Mouse (Mus musculus): Measurements from ENCODE around the gene Garem2.

Garem2 gene

DNA sequence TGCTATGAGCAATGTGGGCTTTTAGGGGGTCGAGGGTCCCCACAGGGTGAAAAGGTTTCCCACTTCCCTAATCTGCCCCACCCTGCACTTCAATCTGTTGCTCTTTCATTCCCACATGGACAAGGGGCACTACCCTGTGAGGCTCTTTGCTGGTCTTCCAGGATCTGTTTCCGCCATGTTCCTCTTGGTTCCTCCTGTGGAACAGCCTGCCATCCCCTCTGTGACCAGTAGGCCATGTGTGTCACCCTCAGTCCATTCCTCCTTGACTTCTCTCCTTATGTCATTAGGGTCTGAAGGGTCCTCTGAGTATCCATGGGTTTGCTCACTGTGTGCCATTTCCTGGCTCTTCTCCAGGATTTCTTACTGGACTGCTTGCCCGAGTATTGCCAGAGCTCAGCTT, 6.8 kb downstream of the Garem2 start:
- no peak for DNase-seq (ENCODE audit: low spot score)

DNA sequence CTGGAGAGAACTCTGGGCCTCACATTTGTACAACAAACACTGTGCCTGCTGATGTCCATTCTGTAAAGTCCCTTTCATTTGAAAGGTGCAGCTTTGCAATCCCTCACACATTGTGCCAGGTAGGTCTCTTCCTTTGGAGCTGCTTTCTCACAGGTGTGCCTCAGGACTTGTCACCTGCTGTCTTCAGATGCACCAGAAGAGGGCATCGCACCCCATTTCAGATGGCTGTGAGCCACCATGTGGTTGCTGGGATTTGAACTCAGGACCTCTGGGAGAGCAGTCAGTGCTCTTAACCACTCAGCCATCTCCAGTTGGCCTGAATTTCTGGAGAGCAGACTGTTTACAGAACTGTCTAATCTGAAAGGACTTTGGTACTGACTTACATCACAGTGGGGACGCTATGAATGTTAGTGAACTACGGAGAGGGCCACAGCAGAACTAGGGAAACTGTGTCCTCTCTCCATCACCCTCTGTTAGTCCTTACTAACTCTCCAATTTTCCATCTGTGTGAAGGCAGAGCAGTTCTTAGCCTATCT, 7.6 kb downstream of the Garem2 start:
- no peak for DNase-seq (ENCODE audit: low spot score)

DNA sequence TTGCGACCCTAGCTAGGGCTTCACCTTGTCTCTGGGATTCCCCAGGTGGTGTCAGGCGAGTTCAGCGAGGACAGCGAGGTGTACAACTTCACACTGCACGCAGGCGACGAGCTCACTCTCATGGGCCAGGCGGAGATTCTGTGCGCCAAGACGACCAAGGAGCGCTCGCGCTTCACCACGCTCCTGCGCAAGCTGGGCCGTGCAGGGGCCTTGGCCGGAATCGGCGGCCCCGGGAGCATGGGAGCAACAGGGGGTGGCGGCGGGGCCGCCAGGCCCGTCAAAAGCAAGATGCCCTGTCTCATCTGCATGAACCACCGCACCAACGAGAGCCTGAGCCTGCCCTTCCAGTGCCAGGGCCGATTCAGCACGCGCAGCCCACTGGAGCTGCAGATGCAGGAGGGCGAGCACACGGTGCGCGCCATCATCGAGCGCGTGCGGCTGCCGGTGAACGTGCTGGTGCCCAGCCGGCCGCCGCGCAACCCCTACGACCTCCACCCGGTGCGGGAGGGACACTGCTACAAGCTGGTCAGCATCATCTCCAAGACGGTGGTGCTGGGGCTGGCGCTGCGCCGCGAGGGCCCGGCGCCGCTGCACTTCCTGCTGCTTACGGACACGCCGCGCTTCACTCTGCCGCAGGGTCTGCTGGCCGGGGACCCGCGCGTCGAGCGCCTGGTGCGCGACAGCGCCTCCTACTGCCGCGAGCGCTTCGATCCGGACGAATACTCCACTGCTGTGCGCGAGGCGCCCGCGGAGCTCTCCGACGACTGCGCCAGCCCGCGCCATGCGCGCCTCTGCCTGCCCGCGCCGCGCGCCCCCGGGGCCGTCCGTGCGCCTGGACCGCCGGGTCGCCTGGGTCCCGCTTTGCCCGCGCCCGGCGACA, 9.2 kb downstream of the Garem2 start:
- no peak for DNase-seq (ENCODE audit: low spot score)

DNA sequence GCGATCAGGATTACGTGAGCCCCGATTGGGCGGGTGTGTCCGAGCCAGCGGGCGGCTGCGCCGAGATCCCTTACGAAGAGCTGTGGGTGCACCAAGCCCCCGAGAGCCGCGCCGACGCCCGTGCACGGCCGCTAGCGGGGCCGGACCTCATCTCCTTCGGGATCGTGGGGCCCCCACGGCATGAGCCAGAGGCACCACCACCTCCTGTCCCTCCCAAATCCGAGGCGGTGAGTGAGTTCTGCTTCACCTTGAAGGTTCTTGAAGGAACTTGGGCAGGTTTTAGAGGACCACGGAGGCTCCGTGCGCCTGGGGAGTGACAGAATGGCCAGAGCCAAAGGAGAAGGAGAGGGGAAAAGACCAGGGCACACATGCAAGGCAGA, 9.8 kb downstream of the Garem2 start:
- DNase-seq (ENCODE audit: low spot score): no peak

DNA sequence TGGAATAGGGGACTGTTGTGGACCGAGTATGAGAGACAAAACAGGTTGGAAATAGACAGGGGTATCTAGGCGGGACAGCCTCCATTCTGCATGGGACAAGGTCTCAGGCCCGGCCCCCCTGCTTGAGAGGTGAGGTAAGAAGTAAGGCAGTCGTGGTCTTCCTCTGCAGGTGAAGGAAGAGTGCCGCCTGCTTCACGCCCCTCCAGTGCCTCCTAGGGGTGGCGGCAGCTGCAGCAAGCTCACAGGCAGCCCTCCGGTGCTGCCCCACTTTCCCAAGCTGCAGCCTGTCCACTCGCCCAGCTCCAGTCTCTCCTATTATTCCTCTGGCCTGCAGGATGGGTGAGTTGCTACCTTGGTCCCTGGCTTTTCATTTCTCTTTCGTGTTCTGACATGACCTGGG, 10.8 kb downstream of the Garem2 start:
- DNase-seq (ENCODE audit: low spot score): no peak

DNA sequence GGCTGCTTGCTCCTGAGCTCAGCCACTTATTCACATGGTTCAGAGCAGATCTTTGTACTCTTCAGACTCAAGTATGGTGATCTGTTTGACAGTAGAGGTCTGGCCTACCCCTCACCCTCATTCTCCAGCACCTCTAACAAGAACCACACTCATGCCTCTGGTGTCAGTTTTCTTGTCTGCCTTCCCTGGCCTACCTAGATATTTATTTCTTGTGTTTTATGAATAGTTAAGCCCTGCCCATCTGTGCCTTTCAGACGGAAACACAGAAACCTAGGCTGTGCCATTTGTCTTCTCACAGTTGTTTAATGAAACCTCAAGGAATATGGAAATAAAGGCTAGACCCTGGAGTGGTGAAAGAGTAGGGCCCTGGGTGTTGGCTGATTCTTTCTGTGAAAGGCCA, 13.1 kb downstream of the Garem2 start:
- DNase-seq (ENCODE audit: low spot score): no peak

DNA sequence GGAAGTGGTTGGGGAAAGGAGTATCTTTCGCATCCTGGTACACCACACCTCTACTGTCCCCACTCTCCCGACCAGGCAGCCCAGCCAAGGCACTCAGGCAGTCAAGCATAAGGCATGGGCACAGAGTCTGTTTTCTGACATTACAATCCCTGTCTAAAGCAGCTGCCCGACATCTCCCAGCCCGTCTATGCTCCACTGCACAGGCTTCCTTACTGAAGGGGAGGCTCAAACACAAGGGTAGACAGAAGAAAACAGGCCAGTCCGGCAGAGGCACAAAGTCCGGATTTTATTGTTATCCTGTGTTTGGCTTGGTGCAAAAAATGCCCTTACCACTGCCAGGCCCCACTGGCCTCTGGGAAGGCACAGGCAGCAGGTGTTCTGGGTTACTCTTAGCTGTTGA, 14.2 kb downstream of the Garem2 start:
- no peak for DNase-seq (ENCODE audit: low spot score)

DNA sequence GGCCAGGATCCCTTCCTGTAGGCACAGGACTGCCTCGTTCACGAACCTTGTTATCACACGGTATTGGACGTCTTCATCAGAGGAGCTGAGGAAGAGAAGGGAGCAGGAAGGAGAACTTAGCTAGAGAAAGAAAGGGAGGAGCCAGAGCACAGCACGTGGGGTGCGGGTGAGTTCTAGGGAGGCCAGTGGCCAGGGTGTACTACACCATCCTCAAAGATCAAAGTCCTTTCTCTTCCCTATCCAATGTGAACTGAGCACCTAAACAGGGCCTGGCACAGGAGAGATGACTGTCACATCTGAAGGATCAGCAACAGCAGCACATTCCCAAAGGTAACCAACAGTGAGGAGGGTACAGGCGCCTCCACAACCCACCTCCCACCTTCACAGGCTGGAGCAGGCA, 15.1 kb downstream of the Garem2 start:
- DNase-seq (ENCODE audit: low spot score): no peak

DNA sequence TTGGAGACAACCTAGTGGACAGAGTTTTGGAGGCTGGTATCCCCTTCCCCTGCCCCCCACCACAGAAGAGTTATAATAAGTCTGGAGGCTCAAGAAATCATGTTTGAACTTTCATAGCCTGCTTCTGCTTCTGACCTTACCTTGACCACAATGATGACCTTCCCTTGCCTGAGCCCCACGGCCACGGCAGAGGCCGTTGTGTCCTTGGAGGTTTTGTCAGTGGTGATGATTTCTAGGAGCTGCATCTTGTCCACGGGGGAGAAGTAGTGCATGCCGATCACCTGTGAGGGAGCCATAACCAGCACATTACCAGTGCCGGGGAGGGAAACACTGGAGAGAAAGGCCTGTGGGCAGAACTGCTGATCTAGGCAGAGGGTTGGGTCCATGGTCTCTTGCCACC, 17.5 kb downstream of the Garem2 start:
- DNase-seq (ENCODE audit: low spot score): no peak

DNA sequence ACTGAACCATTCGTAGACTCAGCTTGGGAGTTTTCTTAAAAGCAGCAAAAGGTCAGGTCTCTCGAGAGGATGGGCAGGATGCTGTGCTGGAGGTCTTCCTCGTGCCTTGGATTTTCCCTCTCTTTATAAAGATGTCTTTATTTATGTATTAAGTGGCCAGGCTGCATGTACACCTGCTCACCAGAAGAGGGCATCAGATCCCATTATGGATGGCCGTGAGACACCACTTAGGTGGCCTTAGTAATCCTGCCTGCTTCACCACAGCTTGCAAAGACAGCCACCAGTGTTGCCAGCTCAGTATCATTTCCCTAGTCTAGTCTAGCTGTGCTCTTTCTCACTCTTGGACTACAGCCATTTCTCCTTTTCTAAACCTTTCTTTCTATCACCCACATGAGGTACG, 20.6 kb downstream of the Garem2 start:
- no peak for DNase-seq (ENCODE audit: low spot score)

DNA sequence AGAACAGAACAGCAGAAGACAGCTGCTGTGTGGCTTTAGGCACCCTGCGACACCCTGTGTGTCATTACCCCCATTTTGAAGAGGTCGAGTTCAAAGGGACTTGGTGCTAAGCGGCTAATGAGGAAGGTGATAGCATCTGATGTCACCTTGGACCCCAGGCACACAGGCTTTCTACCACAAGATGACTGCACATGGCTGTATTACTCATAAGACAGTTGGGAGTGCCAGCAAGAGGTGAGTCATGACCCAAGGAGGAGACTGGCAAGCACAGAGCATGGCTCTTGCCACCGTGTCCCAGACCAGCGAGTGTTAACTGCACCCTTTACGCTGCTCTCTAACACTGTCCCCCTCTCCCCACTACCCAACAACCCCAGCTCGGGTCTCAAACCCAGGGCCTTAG, 21.8 kb downstream of the Garem2 start:
- DNase-seq (ENCODE audit: low spot score): no peak

DNA sequence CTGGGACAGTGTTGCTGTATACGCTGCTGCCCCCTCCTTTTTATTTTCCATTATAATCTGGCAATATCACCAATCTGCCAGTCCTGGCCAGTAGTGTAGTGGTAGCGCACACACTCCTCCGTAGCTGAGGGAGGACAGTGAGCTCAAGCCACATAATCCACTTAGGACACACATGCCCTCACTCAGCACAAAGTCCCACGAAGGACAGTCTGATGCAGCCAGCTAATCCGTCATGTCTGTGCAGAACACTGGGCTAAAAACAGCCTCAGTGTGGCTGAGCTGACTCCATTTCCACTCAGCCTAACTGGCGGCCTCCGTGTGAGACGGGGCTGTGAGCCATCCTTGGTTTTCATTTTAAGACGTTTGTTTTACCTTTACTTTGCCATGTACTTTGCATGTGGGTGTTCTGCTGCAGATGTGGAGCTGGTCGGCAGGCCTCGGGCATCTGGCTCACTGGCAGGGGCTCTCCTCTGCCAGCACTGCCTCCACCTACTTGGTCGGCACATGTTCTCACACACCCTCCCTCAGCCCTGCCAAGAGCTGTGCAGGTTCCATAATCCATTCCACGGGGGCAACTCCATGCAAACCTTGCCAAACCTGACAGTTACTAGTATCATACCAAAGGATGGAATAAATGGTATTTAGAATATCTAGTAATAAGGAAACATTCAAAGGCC, 23.1 kb downstream of the Garem2 start:
- DNase-seq (ENCODE audit: low spot score): no peak

DNA sequence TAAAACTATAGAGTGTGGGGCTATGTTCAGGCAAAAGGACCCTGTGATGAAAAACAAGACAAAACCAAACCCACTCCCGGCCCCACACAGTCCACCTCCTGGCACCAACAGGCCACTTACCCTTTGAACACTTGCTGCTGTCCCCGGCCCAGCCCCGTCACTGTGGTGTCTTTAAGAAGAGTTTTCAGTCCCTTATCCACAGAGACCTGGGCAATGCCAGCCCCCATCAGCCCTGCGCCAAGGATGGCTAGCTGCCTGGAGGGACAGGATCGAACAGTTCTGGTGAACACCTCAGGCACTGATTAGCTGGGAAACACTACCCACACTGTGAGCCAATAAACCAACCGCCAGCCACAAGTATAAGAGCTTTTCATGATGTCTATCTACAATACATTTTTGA, 23.7 kb downstream of the Garem2 start:
- no peak for DNase-seq (ENCODE audit: low spot score)

DNA sequence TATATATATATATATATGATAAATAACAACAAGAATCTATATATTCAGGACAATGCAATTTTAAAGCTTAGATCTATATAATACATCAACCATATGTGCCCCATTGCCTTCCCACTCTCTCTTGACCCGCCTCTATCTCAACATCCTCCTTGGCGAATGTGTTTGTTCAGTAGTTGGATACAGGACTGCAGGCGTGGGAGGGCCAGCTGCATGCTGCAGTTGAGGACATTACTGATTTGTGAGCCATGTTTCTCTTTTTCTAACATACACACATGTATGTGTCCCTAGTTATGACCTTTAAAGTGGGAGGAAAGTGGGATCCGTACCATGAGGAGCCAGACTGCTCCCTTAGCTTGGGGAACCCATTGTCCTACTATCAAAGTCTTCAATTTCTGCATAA, 26.3 kb downstream of the Garem2 start:
- no peak for DNase-seq (ENCODE audit: low spot score)

DNA sequence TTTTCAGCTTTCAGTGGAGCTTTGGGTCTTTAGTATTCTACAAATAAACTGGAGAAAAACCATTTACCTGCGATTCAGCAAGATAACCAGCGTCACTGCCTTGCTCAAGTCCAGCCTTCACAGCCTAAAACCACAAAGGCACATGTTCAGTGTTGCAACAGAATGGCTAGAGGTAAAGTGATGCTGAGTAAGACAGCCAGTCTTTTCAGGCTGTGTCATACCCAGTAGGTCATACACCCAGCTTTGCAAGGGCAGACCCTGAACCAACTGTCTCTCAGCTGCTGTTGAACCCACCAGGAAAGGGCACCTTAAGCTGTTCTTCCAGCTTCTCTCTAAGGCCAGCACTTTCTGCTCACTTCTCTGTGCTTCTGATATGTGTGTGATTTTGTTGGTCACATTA, 27.2 kb downstream of the Garem2 start:
- DNase-seq (ENCODE audit: low spot score): no peak

DNA sequence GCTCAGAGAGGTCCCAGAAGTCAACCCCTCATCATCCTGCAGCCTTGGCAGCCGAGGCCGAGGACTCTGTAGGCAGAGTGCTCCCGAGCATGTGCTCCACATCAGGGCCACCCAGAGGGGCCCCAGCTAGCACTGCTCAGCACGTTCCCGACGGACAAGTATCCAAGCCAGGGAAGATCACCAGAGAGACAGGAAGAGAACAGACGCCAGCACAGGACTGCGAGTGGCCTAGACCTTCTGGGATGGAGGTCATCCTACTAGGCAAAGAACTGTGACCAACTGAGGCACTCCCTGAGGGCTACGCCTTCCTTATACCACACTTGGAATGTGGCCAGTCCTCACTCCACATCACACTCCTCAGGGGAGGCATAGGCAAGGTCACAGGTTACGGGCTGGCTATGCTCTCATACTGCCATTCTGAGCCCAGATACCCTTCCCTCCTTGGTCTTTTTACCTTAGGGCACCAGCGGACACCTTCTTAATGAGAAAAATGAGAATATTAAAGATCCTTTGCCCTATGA, 30.8 kb downstream of the Garem2 start:
- no peak for DNase-seq (ENCODE audit: low spot score)

DNA sequence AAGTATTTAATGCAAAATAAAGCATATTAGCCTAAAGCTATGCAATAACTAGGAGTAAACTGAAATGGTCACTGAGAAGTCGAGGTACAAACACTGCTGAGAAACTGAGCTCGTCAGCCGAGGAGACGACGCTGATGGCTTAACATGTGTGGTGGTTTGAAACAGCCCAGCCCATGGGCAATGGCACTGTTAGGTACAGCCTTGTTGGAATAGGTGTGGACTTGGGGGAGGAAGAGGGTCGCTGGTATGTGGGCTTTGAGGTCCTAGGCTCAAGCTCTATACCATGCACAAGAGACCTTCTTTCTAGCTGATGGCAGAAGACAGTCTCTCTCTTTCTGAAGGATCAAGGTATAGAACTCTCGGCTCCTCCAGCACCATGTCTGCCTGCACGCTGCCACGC, 32.3 kb downstream of the Garem2 start:
- no peak for DNase-seq (ENCODE audit: low spot score)

DNA sequence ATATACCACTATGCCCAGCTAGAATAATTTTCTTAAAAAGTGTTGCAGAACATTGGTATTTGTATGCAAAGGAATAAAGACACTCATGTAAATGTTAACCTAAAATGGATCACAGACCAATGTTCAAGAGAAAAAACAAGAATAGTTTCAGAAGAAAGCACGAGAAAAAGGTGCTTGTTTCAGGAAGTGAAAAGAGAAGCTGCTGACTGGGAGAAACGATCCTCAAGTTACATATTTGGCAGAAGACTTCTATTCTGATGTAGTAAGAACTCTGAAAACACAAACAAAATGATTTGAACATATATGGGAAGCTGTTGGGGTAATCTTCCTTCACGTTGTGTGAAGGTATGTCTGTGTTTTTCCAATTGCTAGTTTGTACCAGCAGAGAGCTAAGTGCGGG, 33.2 kb downstream of the Garem2 start:
- no peak for DNase-seq (ENCODE audit: low spot score)

DNA sequence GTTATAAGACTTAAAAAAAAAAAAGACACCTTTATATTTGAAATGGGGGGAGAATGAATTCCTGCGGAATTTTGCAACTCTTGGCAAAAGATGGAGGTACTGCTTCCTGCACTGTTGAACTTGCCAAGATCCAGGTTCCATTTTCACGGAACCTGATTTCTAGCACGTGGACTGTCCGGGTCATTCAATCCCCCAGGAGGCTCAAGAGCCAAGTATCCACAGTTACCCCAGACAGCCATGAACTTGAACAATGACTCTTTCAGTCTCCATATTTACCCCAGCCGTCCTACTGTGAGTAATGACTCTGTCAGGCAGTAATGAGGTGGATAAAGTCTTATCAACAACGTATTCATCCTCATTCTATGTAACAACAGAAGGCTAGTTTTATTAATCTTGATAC, 41.6 kb downstream of the Garem2 start:
- DNase-seq (ENCODE audit: low spot score): no peak

DNA sequence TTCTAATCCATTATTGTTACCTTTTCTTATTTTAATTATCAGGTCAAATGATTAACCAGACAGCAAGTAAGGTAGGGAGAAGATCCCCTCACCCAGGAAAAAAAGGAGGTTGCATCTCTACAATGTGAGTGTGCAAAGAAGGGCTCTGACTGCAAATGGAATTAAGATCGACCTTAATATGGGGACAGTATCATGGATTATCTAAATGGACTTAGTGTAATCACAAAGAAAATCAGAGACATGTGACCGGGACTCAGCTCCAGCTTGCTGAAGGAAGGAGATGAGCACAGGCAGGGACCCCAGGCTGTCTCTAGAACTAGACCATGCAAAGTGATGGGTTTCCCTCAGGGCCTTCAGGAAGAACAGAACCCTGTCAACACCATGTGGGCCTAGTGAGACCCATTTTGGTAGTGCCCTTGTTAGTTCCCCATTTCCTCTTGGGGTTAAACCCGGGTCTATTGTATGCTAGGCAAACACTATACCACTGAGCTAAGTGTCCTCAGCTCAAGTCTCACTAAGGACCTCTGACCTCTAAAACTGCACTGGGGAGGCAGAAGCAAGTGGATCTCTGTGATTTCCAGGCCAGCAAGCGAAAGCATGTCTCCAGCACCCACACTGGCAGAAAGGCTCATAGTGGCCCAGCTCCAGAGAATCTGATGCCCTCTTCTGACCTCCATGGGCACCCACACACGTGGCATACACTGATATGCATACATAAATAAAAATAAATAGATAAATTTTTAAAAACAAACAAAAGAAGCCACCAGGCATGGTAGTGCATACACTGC, 43.4 kb downstream of the Garem2 start:
- DNase-seq (ENCODE audit: low spot score): no peak

DNA sequence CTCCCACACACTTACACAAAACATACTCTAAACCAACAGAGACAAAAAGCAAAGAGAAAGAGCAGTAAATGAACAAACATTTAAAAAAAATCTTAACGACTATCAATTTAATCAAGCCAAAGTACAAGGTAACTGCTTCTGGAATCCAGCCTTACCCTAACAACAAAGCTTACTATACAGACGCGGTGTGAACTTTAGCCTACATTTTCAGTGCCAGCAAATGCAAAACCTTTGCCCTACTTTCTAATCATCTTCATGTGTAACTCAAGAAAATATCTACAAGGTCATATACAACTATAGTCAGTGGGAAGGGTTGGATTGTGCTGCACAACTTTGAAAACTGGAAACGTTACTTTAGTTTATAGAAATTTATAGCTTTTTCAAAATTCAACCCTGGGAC, 47.0 kb downstream of the Garem2 start:
- no peak for DNase-seq (ENCODE audit: low spot score)

DNA sequence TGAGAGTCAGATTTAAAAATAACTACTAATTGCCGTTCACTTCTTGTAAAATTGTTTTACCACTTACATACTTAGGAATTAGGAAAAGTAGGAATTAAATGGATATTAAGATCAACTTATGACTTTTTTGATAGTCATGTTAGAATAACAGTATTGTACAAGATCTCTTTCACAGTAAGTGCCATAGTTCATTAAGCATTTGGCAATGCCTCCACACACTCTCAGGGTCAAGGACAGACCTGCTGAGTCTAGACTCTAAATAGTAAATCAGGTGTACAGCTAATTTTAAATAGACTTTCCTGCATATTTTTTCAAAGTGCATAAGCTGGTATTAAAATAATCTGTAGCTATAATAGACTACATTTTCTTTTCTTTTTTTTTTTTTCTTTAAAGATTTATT, 47.5 kb downstream of the Garem2 start:
- DNase-seq (ENCODE audit: low spot score): no peak

DNA sequence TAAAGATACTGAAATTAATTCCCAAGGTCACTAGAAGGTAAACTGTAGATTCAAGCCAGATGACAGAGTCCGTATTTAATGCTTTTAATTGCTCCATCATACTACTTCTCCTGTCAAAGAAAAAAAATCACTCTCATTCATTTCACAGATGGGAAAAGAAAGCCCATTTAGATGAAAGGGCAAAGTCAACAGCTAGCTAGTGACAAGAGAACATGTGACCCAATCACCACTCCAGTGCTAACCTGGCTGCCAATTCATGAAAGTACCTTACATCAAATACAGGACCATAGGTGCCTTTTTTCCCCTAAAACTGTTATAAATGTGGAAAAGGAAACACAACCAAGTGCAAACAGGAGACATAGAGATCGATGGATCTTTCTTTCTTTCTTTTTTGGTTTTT, 48.3 kb downstream of the Garem2 start:
- DNase-seq (ENCODE audit: low spot score): no peak

Data from urinary bladder, postnatal 10 days (tissue).